Mouse (Mus musculus) liver, embryonic 14.5 days (tissue): ENCODE data around the gene Slc35c2. TPM values are rescaled to one million over a fixed set of nuclear protein-coding genes. Genes with fewer than 3 reads are reported as not detected.
A peak's percentile ranks its signal among the peaks of the same experiment; 100 is the strongest.

ENCODE experiments used
- ATAC-seq: fragments of 200-750 bp; cut with Nextera tagmentation; 2 replicates; pipeline ENCODE4 v1.8.0; 2017; ENCODE audit warnings: moderate number of reproducible peaks, mild to moderate bottlenecking, moderate library complexity; ENCODE audit not compliant: insufficient read depth
- DNase-seq, 3 experiments: peaks; one replicate each; pipeline ENCODE4 v3.0.0-alpha.2; 2012 to 2013; ENCODE audit warnings: low read depth in 3 of 3, low spot score in 3 of 3
- H3K27ac ChIP-seq: fragments of 300-500 bp; sonication (generic); 2 replicates; pipeline ENCODE4 v1.5.1; 2014; ENCODE audit warnings: moderate library complexity, mild to moderate bottlenecking, control low read depth, inconsistent platforms
- H3K27me3 ChIP-seq: fragments of 300-500 bp; sonication (generic); 2 replicates; pipeline ENCODE4 v1.6.1; 2014; ENCODE audit warnings: mild to moderate bottlenecking, low read length, moderate library complexity; ENCODE audit not compliant: control insufficient read depth, insufficient read depth
- H3K36me3 ChIP-seq: fragments of 300-500 bp; sonication (generic); replicated peaks from 2 replicates; pipeline ENCODE4 v1.6.1; 2014; ENCODE audit warnings: low read depth; ENCODE audit not compliant: control insufficient read depth, insufficient read depth
- H3K4me1 ChIP-seq, 2 experiments: fragments of 200-500 bp in 1 of 2; fragments of 300-500 bp in 1 of 2; sonication (generic) in 1 of 2; replicated peaks; 2 replicates each; pipeline ENCODE4 v1.6.1; 2012 to 2014; ENCODE audit warnings: antibody characterized with exemption in 1 of 2, inconsistent platforms in 1 of 2, low read length in 1 of 2; ENCODE audit not compliant: control insufficient read depth in 2 of 2, insufficient read depth in 2 of 2
- H3K4me2 ChIP-seq: fragments of 300-500 bp; sonication (generic); 2 replicates; pipeline ENCODE4 v1.6.1; 2014; ENCODE audit warnings: low read depth, mild to moderate bottlenecking, control low read depth, moderate library complexity
- H3K4me3 ChIP-seq, 2 experiments: fragments of 200-500 bp in 1 of 2; fragments of 300-500 bp in 1 of 2; sonication (generic) in 1 of 2; 2 replicates each; pipeline ENCODE4 v1.5.1; 2012 to 2014; ENCODE audit warnings: low read depth in 2 of 2, low read length in 2 of 2, mild to moderate bottlenecking in 2 of 2, control low read depth in 1 of 2, inconsistent platforms in 1 of 2, moderate library complexity in 1 of 2; ENCODE audit not compliant: insufficient read depth in 1 of 2
- H3K9ac ChIP-seq: fragments of 300-500 bp; sonication (generic); replicated peaks from 2 replicates; pipeline ENCODE4 v1.6.1; 2014; ENCODE audit warnings: mild to moderate bottlenecking, control low read depth, moderate library complexity
- H3K9me3 ChIP-seq: fragments of 300-500 bp; sonication (generic); 2 replicates; pipeline ENCODE4 v1.6.1; 2016; ENCODE audit warnings: low read length, mixed read lengths; ENCODE audit not compliant: control insufficient read depth
- CTCF ChIP-seq: IDR thresholded peaks from 2 replicates; pipeline ENCODE4 v1.5.1; 2016; ENCODE audit warnings: antibody characterized with exemption, low read depth, control low read depth
- EP300 ChIP-seq: IDR thresholded peaks from 2 replicates; pipeline ENCODE4 v1.6.1; 2016; ENCODE audit warnings: antibody characterized with exemption, low read depth
- WGBS: fragments of 180-500 bp; shearing (Covaris S2); extraction: QIAGEN DNeasy Blood & Tissue Kit; methylation state at CpG from one replicate; pipeline ENCODE4 v1.1.7; 2014; ENCODE audit not compliant: insufficient replicate concordance; 5-methylcytosine and 5-hydroxymethylcytosine counted together
- polyA plus RNA-seq, 2 experiments: library from polyadenylated mRNA; depleted of rRNA in 1 of 2; stranded (reverse) in 1 of 2; unstranded in 1 of 2; fragments of >200 nt; fragmentation: Nextera tagmentation in 1 of 2; extraction: Ambion mirVana in 1 of 2; gene quantifications; 2 replicates each; pipeline versions ENCODE4 v1.2.1 to v1.2.3; 2012 to 2014

Gene Slc35c2
- 20.4 and 28.3 TPM in 2 replicates for polyA plus RNA-seq (2012; rRNA removed)
- 27.3 and 31.3 TPM in 2 replicates for polyA plus RNA-seq (2014; fragmentation: Nextera tagmentation; extraction: Ambion mirVana)

GRCm38 (mm10) chr2:165287202-165287984 is at the start of gene Slc35c2:
Gene Slc35c2 (minus strand): TSS chr2:165287869.
- Histone ChIP-seq H3K9ac (peak within 1 kb of the TSS; percentile 74), H3K4me3 (peak within 1 kb of the TSS; percentile 80 to 88), H3K4me2 (peak within 1 kb of the TSS; percentile 67), H3K9me3 (no peaks in the 10 kb centered on the region), H3K27ac (no peak within 1 kb of the TSS), H3K27me3 (no peaks in the 10 kb centered on the region), H3K4me1 (peaks cover 8% of the 10 kb centered on the region in 2 experiments), H3K36me3 (no peaks in the 10 kb centered on the region)
- ATAC-seq = peak; percentile 80
- under 1% methylated on average over 49 of the region's 49 CpGs for WGBS
- peak; percentile 67 to 71 (median 70) for DNase-seq
- no peak for TF ChIP-seq EP300
- peak; percentile 41; the same call in 1 of the 2 replicates for TF ChIP-seq CTCF

GRCm38 (mm10) chr2:165337191-165337590 is 49.5 kb upstream of the Slc35c2 start:
- ATAC-seq (no peak), DNase-seq (no peak)
- H3K4me1 ChIP-seq = no peaks in the 10 kb centered on the region
- no peak overlapping the region for H3K9ac ChIP-seq
- H3K4me3 ChIP-seq = no peak overlapping the region
- no peaks in the 10 kb centered on the region for H3K9me3 ChIP-seq
- no peaks in the 10 kb centered on the region for H3K27me3 ChIP-seq
- TF ChIP-seq EP300 = no peak
- peak; percentile 61 for TF ChIP-seq CTCF
- WGBS = 27% methylated on average over 3 of the region's 3 CpGs
- no peak overlapping the region for H3K27ac ChIP-seq
- H3K36me3 ChIP-seq = no peaks in the 10 kb centered on the region
- H3K4me2 ChIP-seq = no peak overlapping the region

DNA sequence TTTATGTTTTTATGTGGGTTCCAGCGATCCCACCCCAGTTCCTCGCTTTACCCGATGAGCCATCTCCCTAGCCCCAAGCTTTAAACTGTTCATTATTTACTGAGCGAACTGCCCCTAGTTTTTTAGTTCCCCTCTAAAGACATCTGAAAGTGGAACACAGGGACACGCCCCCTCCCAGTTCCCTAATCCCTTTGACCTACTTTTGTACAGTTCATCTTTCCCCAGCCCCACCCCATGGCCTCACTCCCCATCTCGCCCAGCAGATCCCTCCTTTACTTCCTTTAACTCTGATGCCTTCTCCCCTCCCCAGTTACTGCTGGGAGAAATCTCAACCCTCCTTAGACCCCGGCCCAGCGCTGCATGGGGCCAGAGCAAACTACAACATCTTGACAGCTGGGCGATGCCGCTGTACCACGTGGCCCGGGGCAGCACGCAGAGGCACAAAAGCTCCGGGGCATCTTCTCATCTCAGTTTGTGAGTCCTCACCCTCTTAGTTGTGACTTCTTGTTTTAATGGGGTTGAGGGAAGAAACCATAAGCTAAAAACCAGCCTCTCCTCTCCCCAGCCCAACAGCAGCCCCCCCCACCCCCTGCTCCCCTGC is 45.0 kb upstream of the Slc35c2 start:
- ATAC-seq (peak; percentile 26; the same call in 1 of the 2 replicates), DNase-seq (no peak)
- Histone ChIP-seq H3K9ac (no peak overlapping the region), H3K4me3 (no peak overlapping the region), H3K27ac (no peak overlapping the region), H3K9me3 (no peaks in the 10 kb centered on the region), H3K4me2 (no peak overlapping the region), H3K4me1 (peaks cover 0 to 2% of the 10 kb centered on the region in 2 experiments; a peak in 2 of 4 replicates), H3K36me3 (no peaks in the 10 kb centered on the region), H3K27me3 (no peaks in the 10 kb centered on the region)
- TF ChIP-seq EP300 (no peak), CTCF (no peak)
- WGBS = 38% methylated on average over 14 of the region's 14 CpGs

- DNase-seq (no peak), ATAC-seq (no peak)
- no peaks in the 10 kb centered on the region for H3K9me3 ChIP-seq
- TF ChIP-seq EP300 = no peak
- no peak for TF ChIP-seq CTCF
- H3K27me3 ChIP-seq = no peaks in the 10 kb centered on the region
- H3K4me3 ChIP-seq = no peak overlapping the region
- H3K4me2 ChIP-seq = no peak overlapping the region
- no peaks in the 10 kb centered on the region for H3K36me3 ChIP-seq
- H3K27ac ChIP-seq = no peak overlapping the region
- WGBS = 0% methylated on average over 3 of the region's 3 CpGs
- H3K9ac ChIP-seq = no peak overlapping the region
- peaks cover 14 to 16% of the 10 kb centered on the region in 2 experiments for H3K4me1 ChIP-seq
Measured at GRCm38 (mm10) chr2:165329703-165330102, 42.0 kb upstream of the Slc35c2 start.

DNA sequence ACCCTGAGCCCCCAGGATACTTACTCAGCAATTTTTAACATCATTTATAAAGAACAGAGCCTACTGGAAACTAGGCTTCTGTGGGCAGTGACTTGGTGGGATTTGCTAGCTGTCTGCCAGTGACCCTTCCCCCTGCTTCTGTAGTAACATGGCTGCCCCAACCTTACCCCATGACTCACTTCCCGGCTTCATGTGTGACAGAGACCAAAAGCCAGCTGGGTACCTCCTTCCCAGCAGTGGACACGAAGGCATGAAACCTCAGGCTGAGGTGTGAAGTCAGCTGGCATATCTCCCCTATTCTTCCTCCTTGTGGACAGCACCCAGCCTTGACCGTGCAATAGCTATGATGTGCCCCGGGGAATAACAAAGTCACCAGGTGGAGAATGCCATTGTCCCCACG is 41.1 kb upstream of the Slc35c2 start:
- no peak overlapping the region for H3K9ac ChIP-seq
- WGBS = 61% methylated on average over 5 of the region's 5 CpGs
- H3K4me2 ChIP-seq = no peak overlapping the region
- H3K27ac ChIP-seq = no peak overlapping the region
- no peaks in the 10 kb centered on the region for H3K27me3 ChIP-seq
- no peaks in the 10 kb centered on the region for H3K9me3 ChIP-seq
- no peaks in the 10 kb centered on the region for H3K36me3 ChIP-seq
- TF ChIP-seq EP300 = no peak
- TF ChIP-seq CTCF = no peak
- DNase-seq (no peak), ATAC-seq (no peak)
- peaks cover 14 to 16% of the 10 kb centered on the region in 2 experiments for H3K4me1 ChIP-seq
- H3K4me3 ChIP-seq = no peak overlapping the region
